1 mouse cellular context compared by ENCODE assay signal in the genomic region with DNA sequence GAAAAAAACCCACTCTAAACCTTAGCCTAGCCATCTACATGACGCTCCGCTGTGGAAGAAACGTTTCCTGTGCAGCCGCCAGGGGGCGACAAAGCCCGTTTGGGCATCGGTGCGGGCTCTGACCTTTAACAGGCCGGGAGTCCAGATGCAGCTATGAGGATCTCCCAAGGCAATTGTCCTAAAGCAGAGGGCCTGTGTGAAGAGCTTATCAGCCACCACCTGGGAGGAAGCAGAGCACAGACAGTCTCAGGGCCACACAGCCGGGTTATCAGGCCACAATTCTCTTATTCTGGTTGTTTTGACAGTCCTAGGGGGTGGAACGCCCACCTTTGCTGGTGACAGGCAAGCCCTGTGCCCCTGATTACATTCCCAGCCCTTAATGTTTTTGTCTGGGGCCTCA.
TF ChIP-seq lines count a peak whose summit lies in the region.

No protein-coding gene starts in this region.

TF ChIP-seq in MEL, 35 proteins besides CTCF, POLR2A, EP300 and RAD21 (continued from another document):
- TF ChIP-seq JUND (IDR thresholded peaks at IDR 0.05; ENCODE audit: low read depth, low read length) (no peak), POLR2AphosphoS2 (IDR thresholded peaks at IDR 0.05; ENCODE audit: low read length) (no peak), RCOR1 (IDR thresholded peaks at IDR 0.05; ENCODE audit: low read depth, low read length) (peak; percentile 94), USF2 (IDR thresholded peaks at IDR 0.05; ENCODE audit: borderline replicate concordance in 1 of 2, insufficient read depth in 1 of 2, low read depth in 1 of 2, low read length in 2 of 2) (no peak), ZMIZ1 (IDR thresholded peaks at IDR 0.05; ENCODE audit: low read depth, low read length) (no peak), E2F4 (IDR thresholded peaks at IDR 0.05; ENCODE audit: borderline replicate concordance, low read depth, low read length) (no peak), ETS1 (IDR thresholded peaks at IDR 0.05; ENCODE audit: low read depth, low read length) (peak; percentile 92), TAL1 (IDR thresholded peaks at IDR 0.05; ENCODE audit: low read length) (peak; percentile 99), BHLHE40 (IDR thresholded peaks at IDR 0.05; ENCODE audit: borderline replicate concordance, low read depth, low read length) (peak; percentile 49; the same call in 1 of the 2 replicates)
